Mouse (Mus musculus) heart, embryonic 13.5 days (tissue): ENCODE measurements at regions not wholly inside any gene's neighbourhood (a gene's known extent, or its start where the extent isn't known, plus 50 kb on each side); places are given as distances from the start of the nearest gene placed in this dataset.

Experiments
- ATAC-seq: fragments of 200-750 bp; cut with Nextera tagmentation; 2 replicates; pipeline ENCODE4 v1.8.0; 2017; ENCODE audit warnings: moderate TSS enrichment; ENCODE audit not compliant: insufficient number of reproducible peaks, low FRiP score, low TSS enrichment; ENCODE audit errors: extremely low read depth
- H3K27ac ChIP-seq: fragments of 300-500 bp; sonication (generic); replicated peaks from 2 replicates; pipeline ENCODE4 v1.5.1; 2015; ENCODE audit warnings: moderate library complexity, mild to moderate bottlenecking, inconsistent platforms
- H3K27me3 ChIP-seq: fragments of 300-500 bp; sonication (generic); replicated peaks from 2 replicates; pipeline ENCODE4 v1.6.1; 2015; ENCODE audit warnings: mild to moderate bottlenecking, inconsistent platforms
- H3K36me3 ChIP-seq: fragments of 300-500 bp; sonication (generic); 2 replicates; pipeline ENCODE4 v1.6.1; 2015; ENCODE audit warnings: mild to moderate bottlenecking, inconsistent platforms
- H3K4me1 ChIP-seq: fragments of 300-500 bp; sonication (generic); 2 replicates; pipeline ENCODE4 v1.6.1; 2015; ENCODE audit warnings: inconsistent platforms
- H3K4me2 ChIP-seq: fragments of 300-500 bp; sonication (generic); 2 replicates; pipeline ENCODE4 v1.6.1; 2015; ENCODE audit warnings: inconsistent platforms, mild to moderate bottlenecking, moderate library complexity
- H3K4me3 ChIP-seq: fragments of 300-500 bp; sonication (generic); 2 replicates; pipeline ENCODE4 v1.5.1; 2015; ENCODE audit warnings: moderate library complexity, mild to moderate bottlenecking, inconsistent platforms
- H3K9ac ChIP-seq: fragments of 300-500 bp; sonication (generic); 2 replicates; pipeline ENCODE4 v1.6.1; 2015; ENCODE audit warnings: inconsistent platforms, mild to moderate bottlenecking, moderate library complexity
- H3K9me3 ChIP-seq: fragments of 300-500 bp; sonication (generic); 2 replicates; pipeline ENCODE4 v1.6.1; 2016; ENCODE audit warnings: inconsistent platforms
- WGBS: fragments of 180-500 bp; shearing (Covaris S2); methylation state at CpG from one replicate; pipeline ENCODE4 v1.1.7; 2015; ENCODE audit warnings: mixed read lengths; 5-methylcytosine and 5-hydroxymethylcytosine counted together

- H3K4me3 ChIP-seq: no peak overlapping the region
- no peaks in the 10 kb centered on the region for H3K4me1 ChIP-seq
- H3K36me3 ChIP-seq: no peaks in the 10 kb centered on the region
- ATAC-seq: no peak
- H3K27ac ChIP-seq: no peak overlapping the region
- H3K9me3 ChIP-seq: no peaks in the 10 kb centered on the region
- no peak overlapping the region for H3K4me2 ChIP-seq
- 52% methylated on average over 2 of the region's 2 CpGs for WGBS
- H3K9ac ChIP-seq: no peak overlapping the region
- H3K27me3 ChIP-seq: no peaks in the 10 kb centered on the region
These were observed 56.7 kb upstream of the Rasgrp1 start for GRCm38 (mm10) chr2:117399487-117399886.

GRCm38 (mm10) chr2:117403425-117404175 lies 60.8 kb upstream of the Rasgrp1 start:
- WGBS: 79% methylated on average over 4 of the region's 4 CpGs
- H3K9ac ChIP-seq: no peak overlapping the region
- no peaks in the 10 kb centered on the region for H3K4me1 ChIP-seq
- no peaks in the 10 kb centered on the region for H3K36me3 ChIP-seq
- H3K27ac ChIP-seq: no peak overlapping the region
- no peak overlapping the region for H3K4me2 ChIP-seq
- H3K27me3 ChIP-seq: no peaks in the 10 kb centered on the region
- ATAC-seq: no peak
- no peaks in the 10 kb centered on the region for H3K9me3 ChIP-seq
- H3K4me3 ChIP-seq: no peak overlapping the region

GRCm38 (mm10) chr2:117405453-117405852 lies 62.7 kb upstream of the Rasgrp1 start:
- H3K36me3 ChIP-seq: no peaks in the 10 kb centered on the region

DNA sequence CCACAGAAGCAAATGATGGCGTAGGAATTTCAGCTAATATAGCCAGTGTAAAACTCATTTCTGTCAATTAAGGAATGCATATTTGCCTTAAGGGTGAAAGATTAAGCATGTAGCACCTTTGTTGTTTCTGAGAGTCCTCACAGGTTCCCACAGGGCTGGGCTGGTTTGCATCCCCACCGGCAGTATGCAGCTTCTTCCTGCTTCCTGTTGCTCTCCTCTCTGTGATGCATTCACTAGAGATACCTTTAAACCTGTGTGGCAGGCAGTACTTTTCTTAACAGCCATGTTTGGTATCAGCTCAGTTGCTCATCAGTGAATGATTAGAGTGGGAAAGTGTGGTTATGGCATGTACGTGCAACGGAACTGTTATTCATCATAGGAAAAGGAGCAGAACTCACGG lies 65.4 kb upstream of the Rasgrp1 start:
- Histone ChIP-seq H3K4me1 (no peaks in the 10 kb centered on the region), H3K27ac (no peak overlapping the region), H3K36me3 (no peaks in the 10 kb centered on the region), H3K4me2 (no peak overlapping the region), H3K4me3 (no peak overlapping the region), H3K9ac (no peak overlapping the region), H3K9me3 (no peaks in the 10 kb centered on the region), H3K27me3 (no peaks in the 10 kb centered on the region)
- 55% methylated on average over 5 of the region's 5 CpGs for WGBS
- ATAC-seq: no peak

More at GRCm38 (mm10) chr2:117405453-117405852, 62.7 kb upstream of the Rasgrp1 start:
- Histone ChIP-seq H3K4me1 (no peaks in the 10 kb centered on the region), H3K27ac (no peak overlapping the region), H3K4me2 (no peak overlapping the region), H3K27me3 (no peaks in the 10 kb centered on the region), H3K9me3 (no peaks in the 10 kb centered on the region), H3K9ac (no peak overlapping the region), H3K4me3 (no peak overlapping the region)
- ATAC-seq: no peak
- WGBS: 55% methylated on average over 2 of the region's 2 CpGs

DNA sequence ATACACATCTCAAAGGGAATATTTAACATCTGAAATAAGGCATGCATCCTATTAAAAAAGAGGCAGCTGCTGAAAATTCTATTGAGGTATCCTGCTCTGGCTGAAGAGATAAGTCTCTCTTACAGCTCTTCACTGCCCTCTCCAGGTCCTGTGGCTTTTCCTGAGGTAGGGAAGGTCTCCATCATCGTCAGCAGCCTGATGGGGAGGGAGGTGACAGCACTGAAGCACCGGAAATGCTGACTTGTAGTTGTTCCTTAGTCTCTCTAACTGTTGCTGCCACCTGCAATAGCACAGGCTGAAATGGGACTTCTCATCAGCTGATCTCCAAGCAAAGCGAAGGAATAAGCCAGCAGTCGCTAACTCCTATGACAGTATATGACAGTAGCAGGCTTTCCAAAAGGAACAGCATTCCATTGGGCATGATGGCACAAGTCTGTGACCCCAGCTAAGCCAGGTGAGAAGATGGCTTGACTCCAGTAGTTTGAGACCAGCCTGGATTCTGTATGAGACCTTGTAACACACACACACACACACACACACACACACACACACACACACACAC lies 69.3 kb upstream of the Rasgrp1 start:
- H3K27ac ChIP-seq: no peak overlapping the region
- ATAC-seq: no peak
- 38% methylated on average over 4 of the region's 4 CpGs for WGBS
- no peaks in the 10 kb centered on the region for H3K9me3 ChIP-seq
- no peaks in the 10 kb centered on the region for H3K36me3 ChIP-seq
- H3K4me1 ChIP-seq: no peaks in the 10 kb centered on the region
- H3K4me3 ChIP-seq: no peak overlapping the region
- no peaks in the 10 kb centered on the region for H3K27me3 ChIP-seq
- no peak overlapping the region for H3K9ac ChIP-seq
- no peak overlapping the region for H3K4me2 ChIP-seq

- Histone ChIP-seq H3K4me2 (no peak overlapping the region), H3K9ac (no peak overlapping the region), H3K9me3 (no peaks in the 10 kb centered on the region), H3K4me3 (no peak overlapping the region), H3K36me3 (no peaks in the 10 kb centered on the region), H3K27ac (no peak overlapping the region), H3K4me1 (no peaks in the 10 kb centered on the region), H3K27me3 (no peaks in the 10 kb centered on the region)
- whole genome bisulfite sequencing: 64% methylated on average over 8 of the region's 8 CpGs
- ATAC-seq: no peak
These were observed 74.6 kb upstream of the Rasgrp1 start for GRCm38 (mm10) chr2:117417229-117417970.

DNA sequence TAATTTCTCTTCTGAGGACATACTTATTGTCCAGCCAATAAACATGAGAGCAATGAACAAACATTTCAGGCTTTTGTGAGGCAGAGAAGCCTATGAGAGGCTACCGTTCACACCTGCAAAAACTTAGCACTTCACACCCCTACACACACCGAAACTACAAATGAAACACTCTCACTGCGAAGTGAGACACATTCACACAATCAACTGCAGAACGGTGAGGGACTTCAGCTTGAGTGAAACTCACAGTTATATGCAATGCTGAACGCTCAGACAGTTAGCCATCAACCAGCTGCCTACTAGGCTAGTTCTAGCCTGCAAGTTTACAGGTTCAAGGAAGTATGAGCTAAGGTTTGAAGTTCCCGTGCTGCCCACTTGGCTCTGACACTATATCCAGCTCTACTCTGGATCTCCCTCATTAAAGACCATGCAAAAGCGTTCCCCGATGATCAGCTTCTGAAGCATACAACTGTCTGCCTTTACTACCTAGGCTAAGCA lies 75.4 kb upstream of the Rasgrp1 start:
- WGBS: 77% methylated on average over 8 of the region's 8 CpGs
- no peaks in the 10 kb centered on the region for H3K9me3 ChIP-seq
- ATAC-seq: no peak
- H3K4me1 ChIP-seq: no peaks in the 10 kb centered on the region
- H3K4me3 ChIP-seq: no peak overlapping the region
- H3K27me3 ChIP-seq: no peaks in the 10 kb centered on the region
- no peaks in the 10 kb centered on the region for H3K36me3 ChIP-seq
- no peak overlapping the region for H3K9ac ChIP-seq
- no peak overlapping the region for H3K27ac ChIP-seq
- no peak overlapping the region for H3K4me2 ChIP-seq

DNA sequence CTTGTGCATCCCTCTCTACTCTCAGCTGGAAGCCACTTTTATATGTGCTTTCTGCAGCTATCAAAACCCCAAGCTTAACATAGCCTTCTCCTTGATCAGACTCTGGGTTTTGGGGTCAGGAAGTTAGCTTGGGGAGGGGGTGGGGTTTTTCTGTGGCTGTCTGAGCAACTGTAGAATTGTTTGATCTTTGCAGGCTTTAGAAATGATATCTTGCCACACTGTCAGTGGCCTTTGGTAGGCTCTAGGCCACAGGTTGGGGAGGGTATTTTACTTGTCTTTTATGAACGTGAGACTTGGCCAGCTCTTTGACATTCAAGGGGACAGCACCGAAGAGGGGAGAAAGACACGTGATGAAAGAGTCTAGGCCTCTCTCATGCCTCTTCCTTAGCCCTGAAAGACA lies 75.9 kb upstream of the Rasgrp1 start:
- no peak for ATAC-seq
- no peaks in the 10 kb centered on the region for H3K36me3 ChIP-seq
- H3K27me3 ChIP-seq: no peaks in the 10 kb centered on the region
- no peak overlapping the region for H3K4me2 ChIP-seq
- H3K9ac ChIP-seq: no peak overlapping the region
- WGBS: 67% methylated on average over 3 of the region's 3 CpGs
- H3K4me3 ChIP-seq: no peak overlapping the region
- no peaks in the 10 kb centered on the region for H3K9me3 ChIP-seq
- H3K27ac ChIP-seq: no peak overlapping the region
- no peaks in the 10 kb centered on the region for H3K4me1 ChIP-seq

DNA sequence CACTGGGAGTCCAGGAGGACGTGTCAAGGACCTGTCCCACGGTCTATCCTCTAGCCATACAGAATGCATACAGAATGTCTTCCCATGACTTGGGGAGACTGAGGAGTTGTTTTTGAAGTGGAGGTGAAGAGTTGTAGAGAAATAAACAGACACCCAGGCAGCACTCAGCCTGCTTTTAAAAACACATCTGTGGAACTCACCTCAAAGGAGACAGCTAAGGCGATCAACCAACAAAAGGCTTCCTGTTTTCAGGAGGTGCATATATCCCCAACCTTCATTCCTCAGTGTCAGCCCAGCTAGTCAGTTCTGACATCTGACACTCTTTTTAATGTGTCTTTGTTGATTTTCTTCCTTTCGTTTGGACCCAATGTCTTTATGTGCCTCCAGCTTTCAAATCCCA lies 78.6 kb upstream of the Rasgrp1 start:
- Histone ChIP-seq H3K36me3 (no peaks in the 10 kb centered on the region), H3K9ac (no peak overlapping the region), H3K4me1 (no peaks in the 10 kb centered on the region), H3K4me2 (no peak overlapping the region), H3K27me3 (no peaks in the 10 kb centered on the region), H3K4me3 (no peak overlapping the region), H3K9me3 (no peaks in the 10 kb centered on the region), H3K27ac (no peak overlapping the region)
- no peak for ATAC-seq
- 67% methylated on average over 4 of the region's 4 CpGs for WGBS

GRCm38 (mm10) chr2:117422756-117423155 lies 80.0 kb upstream of the Rasgrp1 start:
- H3K4me1 ChIP-seq: no peaks in the 10 kb centered on the region
- no peak overlapping the region for H3K4me3 ChIP-seq
- H3K9ac ChIP-seq: no peak overlapping the region
- H3K4me2 ChIP-seq: no peak overlapping the region
- ATAC-seq: no peak
- WGBS: 67% methylated on average over 4 of the region's 4 CpGs
- no peaks in the 10 kb centered on the region for H3K27me3 ChIP-seq
- no peaks in the 10 kb centered on the region for H3K9me3 ChIP-seq
- H3K36me3 ChIP-seq: no peaks in the 10 kb centered on the region
- no peak overlapping the region for H3K27ac ChIP-seq

GRCm38 (mm10) chr2:117429205-117429604 lies 86.4 kb upstream of the Rasgrp1 start:
- H3K27me3 ChIP-seq: no peaks in the 10 kb centered on the region
- 57% methylated on average over 9 of the region's 9 CpGs for WGBS
- no peak for ATAC-seq

More at GRCm38 (mm10) chr2:117429205-117429604, 86.4 kb upstream of the Rasgrp1 start:
- H3K4me1 ChIP-seq: no peaks in the 10 kb centered on the region
- H3K9ac ChIP-seq: no peak overlapping the region
- H3K36me3 ChIP-seq: no peaks in the 10 kb centered on the region
- no peak overlapping the region for H3K4me3 ChIP-seq
- no peak overlapping the region for H3K27ac ChIP-seq
- H3K4me2 ChIP-seq: no peak overlapping the region
- no peaks in the 10 kb centered on the region for H3K9me3 ChIP-seq
